Mouse (Mus musculus): ENCODE measurements around the gene Tanc2.

DNA sequence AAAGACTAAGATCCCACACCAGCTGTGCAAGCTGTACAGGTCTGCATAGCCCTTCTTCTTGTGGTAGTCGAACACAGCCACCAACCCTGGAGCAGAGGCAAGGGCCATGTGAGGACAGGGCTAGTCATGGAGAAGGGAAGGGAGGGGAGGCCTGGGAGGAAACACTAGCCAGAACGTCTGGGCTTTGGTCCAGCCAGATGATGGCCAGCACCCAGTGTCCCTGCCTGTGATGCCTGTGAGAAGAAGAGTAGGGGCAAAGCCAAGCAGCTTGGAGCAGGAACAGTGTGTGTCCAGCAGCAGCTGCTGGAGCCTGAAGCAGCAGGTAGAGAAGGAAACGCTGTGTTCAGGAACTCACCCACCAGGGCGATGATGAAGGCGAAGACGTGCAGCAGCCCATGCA, 346.4 kb downstream of the Tanc2 start:
- TF ChIP-seq POLR2A (IDR thresholded peaks at IDR 0.05; ENCODE audit: insufficient read depth, low read depth, low read length): no peak
- no peak for TF ChIP-seq CTCF (IDR thresholded peaks at IDR 0.05; ENCODE audit: insufficient read depth, low read depth, low read length)

All from olfactory bulb, adult 2 months (tissue).